Mouse (Mus musculus): ENCODE results near the gene Kdm6b. TPM values are rescaled to one million over a fixed set of nuclear protein-coding genes. Genes with fewer than 3 reads are reported as not detected.

The Kdm6b gene
- total and polyA plus RNA-seq, 3 experiments: 0.66 to 7.2 (median 5.7) TPM

DNA sequence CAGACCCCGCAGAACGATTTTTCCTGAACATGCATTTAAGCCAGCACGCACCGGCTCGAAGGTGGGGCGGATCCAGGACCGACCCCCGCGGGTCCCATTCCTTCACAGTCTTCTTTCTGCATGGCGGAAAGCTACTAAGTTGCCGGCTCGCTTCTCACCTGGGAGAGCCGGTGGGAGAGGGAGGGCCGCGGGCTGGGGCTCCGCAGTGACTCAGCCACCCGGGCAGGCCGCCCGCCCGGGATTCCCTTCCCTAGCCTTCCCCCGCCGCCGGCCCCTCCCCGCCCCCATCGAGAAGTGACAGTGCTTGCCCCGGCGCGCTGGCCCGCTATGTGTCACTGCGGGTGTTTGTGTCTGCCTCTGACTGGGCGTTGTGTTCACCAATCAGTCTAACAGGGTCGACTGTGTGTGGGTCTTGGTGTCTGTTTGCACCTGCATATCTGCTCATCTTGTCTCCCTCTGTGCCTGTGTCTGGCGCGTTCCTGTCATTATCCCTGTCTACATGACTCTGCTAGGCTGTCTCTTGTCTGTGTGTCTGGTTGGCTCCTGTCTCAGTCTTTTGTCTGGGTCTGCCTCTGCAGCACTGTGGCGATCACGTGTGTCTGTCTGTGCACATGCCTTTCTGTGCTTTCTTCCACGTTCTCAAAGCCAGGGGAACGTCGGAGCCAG lies 1.8 kb downstream of the Kdm6b start:
- Histone ChIP-seq H3K9me3 (replicated peaks; ENCODE audit: low read length) (no peaks in the 10 kb centered on the region), H3K4me2 (ENCODE audit: insufficient read depth, low read depth, poor library complexity, severe bottlenecking) (peak overlapping the region; percentile 80), H3K9ac (ENCODE audit: insufficient read depth, low read depth) (peak overlapping the region; percentile 90), H3K4me3 (replicated peaks in 1 of 3; ENCODE audit: low read depth in 2 of 3, low read length in 2 of 3, poor library complexity in 1 of 3) (peak overlapping the region; percentile 60 to 73 (median 67)), H3K27me3 (replicated peaks) (peaks cover 7% of the 10 kb centered on the region), H3K27ac (ENCODE audit: insufficient read depth, low read depth) (peak overlapping the region; percentile 96), H3K36me3 (replicated peaks in 1 of 2; ENCODE audit: control insufficient read depth in 1 of 2, insufficient read depth in 1 of 2, low read length in 1 of 2) (peaks cover 8 to 14% of the 10 kb centered on the region in 2 experiments), H3K79me2 (replicated peaks; ENCODE audit: control insufficient read depth, extremely low read depth, insufficient read depth, poor library complexity, severe bottlenecking) (peaks cover 7% of the 10 kb centered on the region; the same call in 1 of the 2 replicates), H3K4me1 (ENCODE audit: control insufficient read depth in 1 of 2, insufficient read depth in 2 of 2) (peaks cover 35 to 59% of the 10 kb centered on the region in 2 experiments)
- peak; percentile 80 for DNase-seq (ENCODE audit: extremely low read depth)
- peak; percentile 78 for TF ChIP-seq CHD2 (IDR thresholded peaks at IDR 0.05; ENCODE audit: low read length)
- TF ChIP-seq HCFC1 (IDR thresholded peaks at IDR 0.05; ENCODE audit: low read depth, low read length): no peak
- peak; percentile 45 for TF ChIP-seq USF1 (IDR thresholded peaks at IDR 0.05; ENCODE audit: low read depth, low read length)
- TF ChIP-seq ETS1 (conservative IDR thresholded peaks at IDR 0.05; ENCODE audit: low read depth, low read length): peak; percentile 84
- TF ChIP-seq CTCF (conservative IDR thresholded peaks at IDR 0.05 in 1 of 2, IDR thresholded peaks at IDR 0.05 in 1 of 2; ENCODE audit: low read depth in 2 of 2, low read length in 2 of 2): peak in 1 of 2 experiments; percentile 2; a peak in 1 of 4 replicates
- TF ChIP-seq SIN3A (IDR thresholded peaks at IDR 0.05; ENCODE audit: low read length): peak; percentile 72; the same call in 1 of the 2 replicates
- peak; percentile 35; the same call in 1 of the 2 replicates for TF ChIP-seq MXI1 (IDR thresholded peaks at IDR 0.05; ENCODE audit: low read depth, low read length)
- no peak for TF ChIP-seq MAZ (IDR thresholded peaks at IDR 0.05; ENCODE audit: low read depth, low read length)
- no peak for TF ChIP-seq ZNF384 (IDR thresholded peaks at IDR 0.05; ENCODE audit: low read depth, low read length)
- TF ChIP-seq TCF12 (IDR thresholded peaks at IDR 0.05; ENCODE audit: low read depth, low read length): peak; percentile 23; the same call in 1 of the 2 replicates
- TF ChIP-seq JUND (conservative IDR thresholded peaks at IDR 0.05; ENCODE audit: low read depth, low read length): no peak
- peak; percentile 78; the same call in 1 of the 2 replicates for TF ChIP-seq RCOR1 (conservative IDR thresholded peaks at IDR 0.05; ENCODE audit: low read depth, low read length)
- peak; percentile 79 for TF ChIP-seq MAX (IDR thresholded peaks at IDR 0.05; ENCODE audit: low read length)
- peak; percentile 93 for TF ChIP-seq BHLHE40 (IDR thresholded peaks at IDR 0.05; ENCODE audit: low read depth, low read length)
- TF ChIP-seq TBP (conservative IDR thresholded peaks at IDR 0.05; ENCODE audit: low read depth, low read length): no peak
- TF ChIP-seq KAT2A (IDR thresholded peaks at IDR 0.05; ENCODE audit: insufficient replicate concordance, low read length): 0 out of 2 replicates have a peak, but pooled peaks have one; percentile 20
- TF ChIP-seq MYC (IDR thresholded peaks at IDR 0.05; ENCODE audit: low read depth, low read length): 0 out of 2 replicates have a peak, but pooled peaks have one; percentile 39
- TF ChIP-seq CHD1 (IDR thresholded peaks at IDR 0.05; ENCODE audit: low read depth, low read length): no peak
- TF ChIP-seq NRF1 (IDR thresholded peaks at IDR 0.05; ENCODE audit: low read depth, low read length): peak; percentile 40; the same call in 1 of the 2 replicates
- peak; percentile 35 for TF ChIP-seq USF2 (conservative IDR thresholded peaks at IDR 0.05; ENCODE audit: low read depth, low read length)
- no peak for TF ChIP-seq PAX5 (IDR thresholded peaks at IDR 0.05; ENCODE audit: low read length)
- peak; percentile 37; the same call in 1 of the 2 replicates for TF ChIP-seq IRF4 (IDR thresholded peaks at IDR 0.05; ENCODE audit: low read depth, low read length)
- dilution Hi-C loops (cut with MboI; ENCODE audit: extremely low pct_ligation_motif_present, extremely low pct_unique_long_range_greater_than_20kb, low sequenced_read_pairs): no loop called here
- in situ Hi-C loops (cut with MboI; ENCODE audit: low pct_ligation_motif_present, low pct_unique_long_range_greater_than_20kb, low sequenced_read_pairs): no loop called here
